Mouse (Mus musculus): ENCODE measurements around the gene Hist1h3c. TPM values are rescaled to one million over a fixed set of nuclear protein-coding genes. Genes with fewer than 3 reads are reported as not detected.

The Hist1h3c gene
- polyA plus RNA-seq, 1 experiment: 2.3 TPM

- Histone ChIP-seq H3K4me3 (ENCODE audit: control insufficient read depth, low read depth, low read length) (no peak overlapping the region), H3K36me3 (ENCODE audit: control insufficient read depth, insufficient read depth, low read length) (no peaks in the 10 kb centered on the region), H3K27ac (ENCODE audit: control insufficient read depth, insufficient read depth, low read depth, low read length) (peak overlapping the region; percentile 90), H3K27me3 (ENCODE audit: control insufficient read depth, insufficient read depth, low read length) (no peaks in the 10 kb centered on the region), H3K4me1 (ENCODE audit: control insufficient read depth, insufficient read depth, low read length) (peaks cover 7% of the 10 kb centered on the region)
- TF ChIP-seq POLR2A (IDR thresholded peaks at IDR 0.05; ENCODE audit: control insufficient read depth, low read depth, low read length) (no peak), CTCF (IDR thresholded peaks at IDR 0.05; ENCODE audit: control insufficient read depth, insufficient read depth, insufficient replicate concordance, low read depth, low read length) (no peak)
Observed at GRCm38 (mm10) chr13:23738041-23738440, 7.4 kb downstream of the Hist1h3c start.

GRCm38 (mm10) chr13:23737091-23737490 lies 8.3 kb downstream of the Hist1h3c start:
- H3K36me3 ChIP-seq (ENCODE audit: control insufficient read depth, insufficient read depth, low read length): no peaks in the 10 kb centered on the region
- H3K4me1 ChIP-seq (ENCODE audit: control insufficient read depth, insufficient read depth, low read length): peaks cover 7% of the 10 kb centered on the region
- no peaks in the 10 kb centered on the region for H3K27me3 ChIP-seq (ENCODE audit: control insufficient read depth, insufficient read depth, low read length)
- TF ChIP-seq CTCF (IDR thresholded peaks at IDR 0.05; ENCODE audit: control insufficient read depth, insufficient read depth, insufficient replicate concordance, low read depth, low read length) (no peak), POLR2A (IDR thresholded peaks at IDR 0.05; ENCODE audit: control insufficient read depth, low read depth, low read length) (no peak)
- no peak overlapping the region for H3K27ac ChIP-seq (ENCODE audit: control insufficient read depth, insufficient read depth, low read depth, low read length)
- no peak overlapping the region for H3K4me3 ChIP-seq (ENCODE audit: control insufficient read depth, low read depth, low read length)

DNA sequence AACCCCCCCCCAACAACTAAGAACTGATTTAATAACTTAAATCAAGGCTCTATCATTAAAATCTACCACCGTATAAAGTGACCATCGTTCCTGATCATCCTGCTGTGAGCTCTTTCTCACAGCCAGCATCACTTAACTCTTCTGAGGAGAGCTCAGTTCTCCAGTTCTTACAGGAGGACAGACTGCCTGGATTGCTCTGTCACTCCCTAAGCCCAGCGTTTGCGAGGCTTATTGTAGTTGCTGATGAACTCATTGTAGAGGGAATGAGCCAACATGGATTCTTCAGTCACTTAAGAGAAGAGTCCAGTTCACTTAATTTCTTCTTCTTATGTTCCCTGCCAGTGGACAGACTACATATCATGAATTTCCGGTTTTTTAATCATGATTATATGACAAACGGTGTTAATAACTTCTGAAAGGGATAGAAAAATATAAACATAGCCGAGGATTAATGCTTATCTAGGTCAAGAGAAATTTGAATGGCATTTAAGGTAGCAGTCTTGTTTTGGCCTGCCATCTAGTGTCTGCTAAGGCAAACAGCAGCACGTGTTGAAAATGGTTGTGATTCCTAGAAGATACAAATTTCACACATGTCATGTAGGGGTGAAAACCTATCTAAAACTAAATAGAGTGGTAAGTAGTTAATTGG lies 13.1 kb downstream of the Hist1h3c start:
- TF ChIP-seq POLR2A (IDR thresholded peaks at IDR 0.05; ENCODE audit: control insufficient read depth, low read depth, low read length): no peak
- TF ChIP-seq CTCF (IDR thresholded peaks at IDR 0.05; ENCODE audit: control insufficient read depth, insufficient read depth, insufficient replicate concordance, low read depth, low read length): no peak
- Histone ChIP-seq H3K4me1 (ENCODE audit: control insufficient read depth, insufficient read depth, low read length) (peaks cover 3% of the 10 kb centered on the region; the same call in 1 of the 2 replicates), H3K27ac (ENCODE audit: control insufficient read depth, insufficient read depth, low read depth, low read length) (no peak overlapping the region), H3K4me3 (ENCODE audit: control insufficient read depth, low read depth, low read length) (no peak overlapping the region), H3K36me3 (ENCODE audit: control insufficient read depth, insufficient read depth, low read length) (no peaks in the 10 kb centered on the region), H3K27me3 (ENCODE audit: control insufficient read depth, insufficient read depth, low read length) (no peaks in the 10 kb centered on the region)

DNA sequence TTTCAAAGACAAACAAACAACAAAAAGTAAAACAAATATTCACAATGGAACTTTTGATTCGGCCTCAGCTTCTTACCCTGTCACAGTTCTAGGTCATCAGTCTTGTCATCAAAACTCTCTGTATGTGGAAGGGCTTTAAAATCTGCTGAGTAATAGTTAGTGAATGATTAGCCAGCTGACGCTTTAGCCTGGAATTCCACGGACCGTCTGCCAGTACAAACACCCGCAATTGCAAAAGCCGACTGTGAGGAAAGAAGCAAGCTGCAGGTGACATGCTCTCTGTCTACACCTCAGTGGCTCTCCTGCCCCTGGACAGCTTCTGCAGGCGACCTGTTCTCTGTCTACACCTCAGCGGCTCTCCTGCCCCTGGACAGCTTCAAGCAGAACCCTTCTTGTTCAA lies 14.9 kb downstream of the Hist1h3c start:
- Histone ChIP-seq H3K27me3 (ENCODE audit: control insufficient read depth, insufficient read depth, low read length) (no peaks in the 10 kb centered on the region), H3K36me3 (ENCODE audit: control insufficient read depth, insufficient read depth, low read length) (no peaks in the 10 kb centered on the region), H3K4me3 (ENCODE audit: control insufficient read depth, low read depth, low read length) (no peak overlapping the region), H3K27ac (ENCODE audit: control insufficient read depth, insufficient read depth, low read depth, low read length) (no peak overlapping the region), H3K4me1 (ENCODE audit: control insufficient read depth, insufficient read depth, low read length) (peaks cover 3% of the 10 kb centered on the region; the same call in 1 of the 2 replicates)
- TF ChIP-seq POLR2A (IDR thresholded peaks at IDR 0.05; ENCODE audit: control insufficient read depth, low read depth, low read length) (no peak), CTCF (IDR thresholded peaks at IDR 0.05; ENCODE audit: control insufficient read depth, insufficient read depth, insufficient replicate concordance, low read depth, low read length) (no peak)

- Histone ChIP-seq H3K27ac (ENCODE audit: control insufficient read depth, insufficient read depth, low read depth, low read length) (no peak overlapping the region), H3K27me3 (ENCODE audit: control insufficient read depth, insufficient read depth, low read length) (no peaks in the 10 kb centered on the region), H3K4me3 (ENCODE audit: control insufficient read depth, low read depth, low read length) (no peak overlapping the region), H3K4me1 (ENCODE audit: control insufficient read depth, insufficient read depth, low read length) (peaks cover 3% of the 10 kb centered on the region; the same call in 1 of the 2 replicates), H3K36me3 (ENCODE audit: control insufficient read depth, insufficient read depth, low read length) (no peaks in the 10 kb centered on the region)
- TF ChIP-seq POLR2A (IDR thresholded peaks at IDR 0.05; ENCODE audit: control insufficient read depth, low read depth, low read length) (no peak), CTCF (IDR thresholded peaks at IDR 0.05; ENCODE audit: control insufficient read depth, insufficient read depth, insufficient replicate concordance, low read depth, low read length) (no peak)
Observed at GRCm38 (mm10) chr13:23729706-23730105, 15.7 kb downstream of the Hist1h3c start.

GRCm38 (mm10) chr13:23729192-23729525 lies 16.2 kb downstream of the Hist1h3c start:
- H3K27ac ChIP-seq (ENCODE audit: control insufficient read depth, insufficient read depth, low read depth, low read length): no peak overlapping the region
- no peaks in the 10 kb centered on the region for H3K27me3 ChIP-seq (ENCODE audit: control insufficient read depth, insufficient read depth, low read length)
- TF ChIP-seq CTCF (IDR thresholded peaks at IDR 0.05; ENCODE audit: control insufficient read depth, insufficient read depth, insufficient replicate concordance, low read depth, low read length): no peak
- no peak for TF ChIP-seq POLR2A (IDR thresholded peaks at IDR 0.05; ENCODE audit: control insufficient read depth, low read depth, low read length)

DNA sequence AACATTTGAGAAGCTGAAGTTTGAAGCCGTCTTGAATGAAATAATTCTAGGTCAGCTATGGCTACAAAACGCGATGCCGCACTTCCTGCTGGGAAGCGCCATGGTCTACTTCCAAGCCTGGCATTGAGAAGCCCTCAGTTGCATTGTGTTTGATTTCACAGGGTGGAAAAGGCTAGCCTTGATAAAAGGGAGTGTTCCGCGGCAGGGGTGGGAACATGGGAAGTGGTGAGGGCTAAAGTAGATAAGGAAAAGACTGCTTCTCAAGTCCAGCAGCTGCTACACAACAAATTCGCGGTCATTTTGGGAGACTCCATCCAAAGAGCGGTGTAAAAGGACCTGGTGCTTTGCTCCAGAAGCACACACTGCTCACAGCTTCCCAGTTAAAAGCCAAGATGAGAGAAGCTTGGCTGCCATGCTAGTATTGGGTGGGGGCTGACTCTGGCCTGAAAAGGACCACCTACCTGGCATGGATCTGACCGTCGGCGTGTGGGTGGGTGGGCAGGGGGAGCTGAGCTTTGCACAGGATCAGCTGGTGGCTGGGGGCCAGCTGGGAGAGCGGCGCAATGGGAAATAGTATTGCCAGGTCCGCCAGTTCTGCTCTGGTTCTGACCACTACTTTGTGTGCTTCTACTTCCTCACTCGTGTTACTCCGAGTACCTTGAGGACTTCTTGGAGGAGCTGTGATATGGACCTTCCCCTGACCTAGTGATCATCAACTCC lies 16.8 kb downstream of the Hist1h3c start:
- no peaks in the 10 kb centered on the region for H3K27me3 ChIP-seq (ENCODE audit: control insufficient read depth, insufficient read depth, low read length)
- H3K36me3 ChIP-seq (ENCODE audit: control insufficient read depth, insufficient read depth, low read length): no peaks in the 10 kb centered on the region
- no peak overlapping the region for H3K27ac ChIP-seq (ENCODE audit: control insufficient read depth, insufficient read depth, low read depth, low read length)
- H3K4me3 ChIP-seq (ENCODE audit: control insufficient read depth, low read depth, low read length): no peak overlapping the region
- TF ChIP-seq CTCF (IDR thresholded peaks at IDR 0.05; ENCODE audit: control insufficient read depth, insufficient read depth, insufficient replicate concordance, low read depth, low read length) (no peak), POLR2A (IDR thresholded peaks at IDR 0.05; ENCODE audit: control insufficient read depth, low read depth, low read length) (no peak)
- peaks cover 3% of the 10 kb centered on the region; the same call in 1 of the 2 replicates for H3K4me1 ChIP-seq (ENCODE audit: control insufficient read depth, insufficient read depth, low read length)

More at GRCm38 (mm10) chr13:23729192-23729525, 16.2 kb downstream of the Hist1h3c start:
- H3K4me1 ChIP-seq (ENCODE audit: control insufficient read depth, insufficient read depth, low read length): peaks cover 3% of the 10 kb centered on the region; the same call in 1 of the 2 replicates
- H3K4me3 ChIP-seq (ENCODE audit: control insufficient read depth, low read depth, low read length): no peak overlapping the region
- no peaks in the 10 kb centered on the region for H3K36me3 ChIP-seq (ENCODE audit: control insufficient read depth, insufficient read depth, low read length)

Measured in testis, adult 2 months (tissue).